Mouse (Mus musculus): ENCODE data around the gene Akr1c12. TPM values are rescaled to one million over a fixed set of nuclear protein-coding genes. Genes with fewer than 3 reads are reported as not detected.
"Not testable (repeated sequence)": the region's sequence is repeated elsewhere in the genome, so short reads cannot be mapped to it uniquely, and the experiment has no call there.

Akr1c12 gene
- 8.8 and 16.6 TPM in 2 replicates for total RNA-seq (2017)

GRCm38 (mm10) chr13:4279284-4279683 is at the start of gene Akr1c12:
TSS of gene Akr1c12 (minus strand) at chr13:4279433.
- ATAC-seq (replicated peaks in 1 of 2; ENCODE audit: insufficient read depth in 1 of 2, low FRiP score in 2 of 2, low TSS enrichment in 1 of 2, low read depth in 1 of 2, poor library complexity in 2 of 2, severe bottlenecking in 2 of 2): peak; percentile 65 to 67

- no peak for ATAC-seq (replicated peaks in 1 of 2; ENCODE audit: insufficient read depth in 1 of 2, low FRiP score in 2 of 2, low TSS enrichment in 1 of 2, low read depth in 1 of 2, poor library complexity in 2 of 2, severe bottlenecking in 2 of 2)
Measured at GRCm38 (mm10) chr13:4318773-4319172, 39.5 kb upstream of the Akr1c12 start.

GRCm38 (mm10) chr13:4313907-4314306 is 34.7 kb upstream of the Akr1c12 start:
- no peak for ATAC-seq (replicated peaks in 1 of 2; ENCODE audit: insufficient read depth in 1 of 2, low FRiP score in 2 of 2, low TSS enrichment in 1 of 2, low read depth in 1 of 2, poor library complexity in 2 of 2, severe bottlenecking in 2 of 2)

GRCm38 (mm10) chr13:4304861-4305565 is 25.8 kb upstream of the Akr1c12 start:
- no peak for ATAC-seq (replicated peaks in 1 of 2; ENCODE audit: insufficient read depth in 1 of 2, low FRiP score in 2 of 2, low TSS enrichment in 1 of 2, low read depth in 1 of 2, poor library complexity in 2 of 2, severe bottlenecking in 2 of 2)

DNA sequence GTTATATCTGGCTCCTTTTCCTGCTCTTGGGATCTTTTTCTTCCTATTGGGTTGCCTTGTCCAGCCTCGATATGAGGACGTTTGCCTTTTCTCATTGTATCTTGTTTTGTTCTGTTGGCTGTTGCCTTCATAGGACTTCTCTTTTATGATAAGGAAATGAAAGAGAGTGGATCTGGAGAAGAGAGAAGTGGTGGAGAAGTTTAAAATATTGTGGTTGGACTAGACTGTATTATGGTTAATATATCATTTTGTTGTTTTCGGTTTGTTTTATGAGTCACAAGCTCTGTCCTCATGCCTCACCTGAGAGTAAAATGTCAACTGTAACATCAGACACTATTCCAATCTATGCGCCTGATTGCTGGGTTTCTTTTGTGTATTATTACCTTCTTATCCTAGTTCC is 17.8 kb upstream of the Akr1c12 start:
- ATAC-seq (replicated peaks in 1 of 2; ENCODE audit: insufficient read depth in 1 of 2, low FRiP score in 2 of 2, low TSS enrichment in 1 of 2, low read depth in 1 of 2, poor library complexity in 2 of 2, severe bottlenecking in 2 of 2): no peak

DNA sequence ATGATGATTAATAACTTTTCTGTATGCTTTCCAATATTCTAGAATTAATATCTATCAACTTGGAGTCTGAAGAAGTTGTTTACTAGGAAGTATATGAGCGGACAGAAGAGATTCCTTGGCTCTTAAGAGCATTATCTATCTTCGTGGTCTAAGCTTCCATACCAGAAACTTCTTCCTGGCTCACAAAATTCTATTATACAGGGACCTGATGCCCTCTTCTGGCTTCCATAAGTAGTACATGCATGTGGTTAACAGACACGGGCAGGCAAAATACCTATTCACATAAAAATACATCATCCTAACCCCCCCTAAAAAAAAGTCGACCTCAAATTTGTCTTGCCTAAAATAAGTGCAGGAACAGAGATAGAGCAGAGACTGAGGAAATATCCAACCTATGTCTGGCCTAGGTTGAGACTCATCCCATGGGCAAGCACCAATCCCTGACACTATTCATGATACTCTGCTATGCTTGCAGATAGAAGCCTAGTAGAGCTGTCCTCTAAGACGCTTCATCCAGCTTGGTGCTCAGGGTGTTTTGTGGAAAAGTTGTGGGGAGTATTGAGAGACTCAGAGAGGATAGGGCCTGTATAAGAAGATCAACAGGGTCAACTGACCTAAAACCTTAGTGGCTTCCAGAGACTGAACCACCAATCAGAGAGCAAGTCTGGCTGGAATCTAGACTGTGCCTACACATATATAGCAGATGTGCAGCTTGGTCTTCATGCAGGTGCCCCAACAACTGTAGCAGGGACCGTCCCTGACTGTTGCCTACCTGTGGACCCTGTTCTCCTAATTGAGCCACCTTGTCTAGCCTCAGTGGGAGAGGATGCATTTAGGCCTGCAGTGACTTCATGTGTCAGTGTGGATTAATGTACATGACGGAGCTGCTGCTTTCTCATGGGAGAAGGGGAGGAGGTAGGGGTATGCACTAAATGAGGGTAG is 2.5 kb upstream of the Akr1c12 start:
- ATAC-seq (replicated peaks in 1 of 2; ENCODE audit: insufficient read depth in 1 of 2, low FRiP score in 2 of 2, low TSS enrichment in 1 of 2, low read depth in 1 of 2, poor library complexity in 2 of 2, severe bottlenecking in 2 of 2): peak; percentile 77 to 88

GRCm38 (mm10) chr13:4277526-4277925 is 1.7 kb downstream of the Akr1c12 start:
- ATAC-seq (replicated peaks in 1 of 2; ENCODE audit: insufficient read depth in 1 of 2, low FRiP score in 2 of 2, low TSS enrichment in 1 of 2, low read depth in 1 of 2, poor library complexity in 2 of 2, severe bottlenecking in 2 of 2): no peak

DNA sequence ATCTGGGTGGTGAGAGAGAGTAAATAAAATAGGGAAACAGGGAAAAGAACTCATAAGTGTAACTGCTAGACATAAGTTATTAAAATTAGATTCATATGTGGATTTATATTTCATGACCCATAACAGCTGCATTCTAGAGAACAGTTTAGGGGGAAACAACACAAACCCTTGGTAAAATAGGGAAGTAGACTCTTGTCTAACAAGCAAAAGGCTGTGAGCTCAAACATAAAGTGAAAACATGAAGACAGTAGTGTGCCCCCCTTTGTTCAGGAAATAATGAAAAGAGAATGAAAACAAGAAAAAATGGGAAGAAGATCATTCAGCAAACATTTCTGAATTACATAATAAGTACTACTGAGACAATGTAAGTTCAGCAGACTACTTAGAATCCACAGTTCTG is 8.4 kb downstream of the Akr1c12 start:
- peak; percentile 60 to 69; a peak in 3 of 4 replicates for ATAC-seq (replicated peaks in 1 of 2; ENCODE audit: insufficient read depth in 1 of 2, low FRiP score in 2 of 2, low TSS enrichment in 1 of 2, low read depth in 1 of 2, poor library complexity in 2 of 2, severe bottlenecking in 2 of 2)

- ATAC-seq (replicated peaks in 1 of 2; ENCODE audit: insufficient read depth in 1 of 2, low FRiP score in 2 of 2, low TSS enrichment in 1 of 2, low read depth in 1 of 2, poor library complexity in 2 of 2, severe bottlenecking in 2 of 2): not testable (repeated sequence)
Measured at GRCm38 (mm10) chr13:4265455-4265854, 13.8 kb downstream of the Akr1c12 start.

GRCm38 (mm10) chr13:4265047-4265446 is 14.2 kb downstream of the Akr1c12 start:
- no peak for ATAC-seq (replicated peaks in 1 of 2; ENCODE audit: insufficient read depth in 1 of 2, low FRiP score in 2 of 2, low TSS enrichment in 1 of 2, low read depth in 1 of 2, poor library complexity in 2 of 2, severe bottlenecking in 2 of 2)

DNA sequence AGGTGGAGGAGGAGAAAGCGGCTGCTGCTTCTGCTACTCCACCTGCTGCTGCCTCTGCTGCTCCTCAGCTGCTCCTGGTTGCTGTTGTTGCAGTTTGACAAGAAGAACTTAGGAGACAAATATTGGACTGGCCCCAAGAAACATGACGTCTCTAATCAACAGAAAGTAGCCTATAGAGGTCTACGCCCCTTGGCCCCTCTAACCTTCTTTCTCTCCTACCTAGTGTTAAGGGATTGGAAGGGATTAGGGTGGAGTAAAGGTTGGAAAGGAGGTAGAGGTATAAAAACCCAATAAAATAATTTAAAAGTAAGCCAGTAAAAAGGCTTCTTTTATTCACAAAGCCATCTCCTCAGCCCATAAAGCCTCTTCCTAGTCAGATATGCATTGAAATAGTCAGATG is 14.6 kb downstream of the Akr1c12 start:
- no peak for ATAC-seq (replicated peaks in 1 of 2; ENCODE audit: insufficient read depth in 1 of 2, low FRiP score in 2 of 2, low TSS enrichment in 1 of 2, low read depth in 1 of 2, poor library complexity in 2 of 2, severe bottlenecking in 2 of 2)

DNA sequence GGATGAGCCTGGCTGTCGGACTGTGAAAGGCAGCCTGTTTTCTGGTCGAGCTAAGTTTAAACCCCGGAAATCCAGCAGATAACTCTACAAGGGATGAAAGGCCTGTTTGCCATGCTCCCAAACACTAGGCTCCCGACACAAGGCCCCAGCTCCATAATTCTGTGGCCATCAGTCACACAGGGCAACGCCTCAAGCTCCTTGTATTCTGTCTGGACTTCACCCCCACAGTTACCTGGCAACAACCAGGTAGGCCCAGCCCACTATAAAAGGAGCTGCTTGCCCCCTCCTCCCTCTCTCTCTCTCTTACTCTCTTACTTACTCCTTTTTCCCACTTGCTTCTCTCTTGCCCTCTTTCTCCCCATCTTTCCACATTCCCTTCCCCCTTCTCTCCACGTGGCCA is 21.9 kb downstream of the Akr1c12 start:
- no peak for ATAC-seq (replicated peaks in 1 of 2; ENCODE audit: insufficient read depth in 1 of 2, low FRiP score in 2 of 2, low TSS enrichment in 1 of 2, low read depth in 1 of 2, poor library complexity in 2 of 2, severe bottlenecking in 2 of 2)

GRCm38 (mm10) chr13:4256894-4257293 is 22.3 kb downstream of the Akr1c12 start:
- not testable (repeated sequence) for ATAC-seq (replicated peaks in 1 of 2; ENCODE audit: insufficient read depth in 1 of 2, low FRiP score in 2 of 2, low TSS enrichment in 1 of 2, low read depth in 1 of 2, poor library complexity in 2 of 2, severe bottlenecking in 2 of 2)

GRCm38 (mm10) chr13:4249347-4249746 is 29.9 kb downstream of the Akr1c12 start:
- ATAC-seq (replicated peaks in 1 of 2; ENCODE audit: insufficient read depth in 1 of 2, low FRiP score in 2 of 2, low TSS enrichment in 1 of 2, low read depth in 1 of 2, poor library complexity in 2 of 2, severe bottlenecking in 2 of 2): no peak

GRCm38 (mm10) chr13:4244861-4245559 is 34.2 kb downstream of the Akr1c12 start:
- peak; percentile 88 to 89 for ATAC-seq (replicated peaks in 1 of 2; ENCODE audit: insufficient read depth in 1 of 2, low FRiP score in 2 of 2, low TSS enrichment in 1 of 2, low read depth in 1 of 2, poor library complexity in 2 of 2, severe bottlenecking in 2 of 2)

DNA sequence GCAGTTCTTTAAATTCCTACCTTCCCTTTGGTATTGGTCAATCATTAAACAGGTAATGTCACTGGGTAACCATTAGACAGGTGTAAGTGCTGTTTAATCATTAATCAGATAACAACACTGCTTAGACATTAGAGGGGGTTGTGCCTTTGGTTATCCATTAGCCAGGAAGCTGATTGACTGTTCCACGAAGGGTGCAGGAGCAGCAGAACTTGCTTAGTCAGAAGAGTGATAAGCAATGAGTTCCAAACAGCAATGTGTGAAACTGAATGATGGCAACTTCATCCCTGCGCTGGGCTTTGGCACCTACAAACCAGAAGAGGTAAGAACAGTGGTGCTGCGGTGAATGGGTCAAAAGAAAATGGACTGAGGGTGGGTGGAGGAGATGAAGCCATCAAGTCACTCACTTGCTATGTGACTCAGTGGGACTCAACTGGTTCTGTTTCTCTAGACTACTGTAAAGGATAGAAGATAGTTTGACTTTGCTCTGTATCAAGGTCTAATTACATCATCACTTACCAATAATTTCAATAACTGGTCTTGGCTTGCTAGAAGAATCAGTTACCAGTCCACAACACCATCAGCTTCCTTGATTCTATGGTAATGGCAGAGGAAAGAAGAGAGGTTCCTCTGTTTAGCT is 45.6 kb downstream of the Akr1c12 start:
- no peak for ATAC-seq (replicated peaks in 1 of 2; ENCODE audit: insufficient read depth in 1 of 2, low FRiP score in 2 of 2, low TSS enrichment in 1 of 2, low read depth in 1 of 2, poor library complexity in 2 of 2, severe bottlenecking in 2 of 2)

DNA sequence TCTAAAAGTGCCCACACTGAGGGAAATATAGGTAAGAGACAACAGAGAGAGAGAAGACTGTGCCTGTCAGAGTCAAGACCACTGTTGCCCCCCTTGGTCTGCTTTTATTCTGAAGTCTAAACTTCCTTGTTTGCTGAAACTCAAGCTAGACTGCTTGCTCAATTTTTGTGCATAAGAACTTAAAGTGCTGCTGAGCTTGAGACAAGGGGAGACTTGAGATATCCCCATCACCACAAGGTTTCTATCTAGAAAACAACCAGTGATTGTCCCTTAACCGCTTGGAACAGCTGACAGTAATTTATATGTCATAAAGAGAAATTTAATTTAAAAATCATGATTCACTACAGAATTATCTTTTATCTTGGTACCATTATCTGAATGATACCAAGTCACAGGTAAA is 46.1 kb downstream of the Akr1c12 start:
- no peak for ATAC-seq (replicated peaks in 1 of 2; ENCODE audit: insufficient read depth in 1 of 2, low FRiP score in 2 of 2, low TSS enrichment in 1 of 2, low read depth in 1 of 2, poor library complexity in 2 of 2, severe bottlenecking in 2 of 2)

All from hematopoietic stem cell, adult 5-6 weeks (primary cell).